Mouse (Mus musculus) left cerebral cortex, adult 6 months (tissue): ENCODE measurements around the gene Gipc3. TPM values are rescaled to one million over a fixed set of nuclear protein-coding genes. Genes with fewer than 3 reads are reported as not detected.

ENCODE experiments used
- long read RNA-seq, 2 experiments: library from polyadenylated mRNA; unstranded; transcript quantifications; one replicate each; pipeline ENCODE4 v2.0.0; 2019 to 2020
- polyA plus RNA-seq: library from polyadenylated mRNA; unstranded; fragments of <200 nt; fragmentation: Nextera tagmentation; gene quantifications from 2 replicates; pipeline ENCODE4 v1.2.3, GENCODE M21; 2021

Gipc3 gene
- 0.44 and 0.73 TPM in 2 replicates for polyA plus RNA-seq
- long read RNA-seq, experiment 1, partial matches to known transcripts: 0 of 1 reads
- long read RNA-seq, experiment 1, other reads (novel, unspliced or antisense): 0 of 1 reads
- long read RNA-seq, experiment 2: 0 reads

DNA sequence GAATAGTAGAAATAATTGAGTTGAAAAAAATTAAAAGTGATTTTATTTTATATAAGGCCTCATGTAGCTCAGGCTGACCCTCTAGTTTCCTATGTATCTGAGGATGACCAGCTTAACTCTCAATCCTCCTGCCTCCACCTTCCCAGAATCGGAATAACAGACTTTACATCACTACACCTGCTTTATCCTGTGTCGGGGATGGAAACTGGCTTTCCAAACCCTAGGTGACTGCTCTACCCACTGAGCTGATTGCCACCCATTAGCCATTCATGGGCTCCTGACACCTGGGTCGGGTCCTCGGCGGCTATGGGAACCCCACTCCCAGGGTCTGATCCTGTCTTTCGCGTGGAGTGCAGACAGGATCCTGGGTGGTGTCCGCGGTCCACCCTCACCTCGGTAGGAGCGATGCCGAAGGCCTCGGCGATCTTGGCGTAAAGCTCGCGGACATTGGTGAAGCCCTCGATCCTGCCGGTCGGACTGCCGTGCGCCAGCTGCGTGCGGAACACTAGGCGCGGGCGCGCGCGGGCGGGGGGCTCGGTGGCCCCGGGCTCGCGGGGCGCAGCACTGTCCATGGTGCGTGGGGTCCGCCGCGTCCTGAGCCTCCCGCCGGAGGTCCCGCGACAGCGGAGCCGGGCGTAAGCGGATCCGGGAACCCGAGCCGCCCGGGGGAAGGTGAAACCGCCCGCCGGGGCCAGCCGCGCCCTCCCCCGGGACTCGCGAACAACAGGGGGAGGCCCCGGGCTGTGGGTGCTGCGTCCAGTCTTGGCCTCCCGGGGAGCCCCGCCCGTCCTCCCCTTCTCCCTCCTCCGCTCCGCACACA lies at the start of gene Gipc3:
TSS of gene Gipc3 (minus strand) at position 581 of the 820 bp plus-strand sequence.

DNA sequence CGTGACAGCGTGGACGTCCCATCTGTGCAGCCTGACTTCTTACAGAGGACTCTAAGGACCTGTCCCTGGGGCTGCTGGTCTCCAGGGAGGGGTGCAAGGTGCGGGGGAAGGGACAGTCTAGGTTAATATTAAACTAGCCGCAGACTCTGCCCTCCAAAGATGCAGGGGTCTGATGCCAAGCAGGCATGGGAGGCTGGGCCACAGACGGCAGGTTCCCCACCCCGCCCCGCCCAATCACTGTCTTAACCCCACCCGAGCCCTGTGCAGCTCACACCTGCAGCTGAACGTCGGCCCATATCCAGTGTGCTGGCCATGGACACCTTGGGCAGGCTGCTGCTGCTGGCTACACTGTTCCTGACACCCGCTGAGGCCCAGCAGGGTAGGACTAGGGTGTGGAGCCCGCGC lies 49.7 kb upstream of the Gipc3 start, which contains the start of gene Smim24:
TSS of gene Smim24 (plus strand) at position 271 of the 405 bp plus-strand sequence.

DNA sequence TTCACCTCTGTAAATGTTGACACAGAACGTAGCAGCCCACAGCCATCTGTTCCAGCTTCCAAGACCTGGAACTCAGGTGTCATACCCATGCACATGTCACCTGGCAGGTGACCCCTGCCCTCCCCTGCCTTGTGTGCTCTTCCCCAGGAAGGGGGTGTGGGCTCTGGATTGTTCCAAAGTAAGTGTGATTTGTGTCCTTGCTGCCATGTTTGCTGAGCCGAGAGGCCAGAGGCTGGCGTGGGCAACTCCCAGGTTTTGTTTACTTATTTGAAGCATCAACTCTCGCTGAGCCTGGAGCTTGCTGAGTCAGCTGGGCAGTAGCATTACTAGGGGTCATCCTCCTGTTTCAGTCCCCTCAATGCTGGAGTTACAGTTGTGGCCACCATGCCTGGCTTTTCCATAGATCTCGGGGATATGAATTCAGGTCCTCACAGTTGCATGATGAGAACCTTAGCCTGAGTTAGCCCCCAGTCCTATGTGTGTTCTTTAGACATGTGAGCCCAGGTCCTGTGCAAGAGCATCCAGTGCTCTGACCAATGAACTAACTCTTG lies 45.5 kb upstream of the Gipc3 start, which contains the start of gene Gm48552:
TSS of gene Gm48552 (plus strand) at position 501 of the 551 bp plus-strand sequence.

DNA sequence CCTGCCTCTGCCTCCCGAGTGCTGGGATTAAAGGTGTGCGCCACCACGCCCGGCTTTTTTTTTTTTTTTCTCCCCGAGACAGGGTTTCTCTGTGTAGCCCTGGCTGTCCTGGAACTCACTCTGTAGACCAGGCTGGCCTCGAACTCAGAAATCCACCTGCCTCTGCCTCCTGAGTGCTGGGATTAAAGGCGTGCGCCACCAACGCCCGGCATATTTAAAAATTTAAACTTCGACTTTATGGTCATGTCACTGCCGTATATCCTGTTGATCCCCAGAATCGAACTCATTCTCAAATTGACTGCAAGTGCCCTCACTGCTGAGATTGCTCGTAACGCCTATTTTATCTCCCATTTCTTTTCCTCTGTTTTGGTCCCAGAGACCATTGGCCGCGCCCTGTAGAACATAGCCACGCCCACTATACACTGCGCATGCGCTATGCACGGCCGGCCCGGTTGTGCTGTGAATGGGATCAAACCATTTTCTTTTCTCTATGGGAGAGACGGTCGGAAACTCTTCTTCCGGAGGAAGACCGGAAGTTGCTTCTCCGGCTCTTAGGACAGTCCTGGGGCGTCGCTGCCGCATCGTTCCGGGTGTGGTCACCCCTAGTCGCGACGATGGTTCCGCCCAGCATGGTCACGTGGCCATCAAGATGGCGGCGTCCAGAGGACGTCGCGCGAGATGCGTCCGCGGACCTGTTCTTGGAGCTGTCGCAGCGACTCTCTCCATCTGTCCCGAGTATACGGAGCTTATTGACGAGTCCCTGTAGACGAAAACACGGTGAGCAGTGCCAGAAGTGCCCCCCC lies 40.9 kb upstream of the Gipc3 start, which contains the start of the genes Dohh and Gm48551:
TSS of gene Dohh (plus strand) at position 627 of the 803 bp plus-strand sequence.
TSS of gene Gm48551 (plus strand) at position 665 of the 803 bp plus-strand sequence.

DNA sequence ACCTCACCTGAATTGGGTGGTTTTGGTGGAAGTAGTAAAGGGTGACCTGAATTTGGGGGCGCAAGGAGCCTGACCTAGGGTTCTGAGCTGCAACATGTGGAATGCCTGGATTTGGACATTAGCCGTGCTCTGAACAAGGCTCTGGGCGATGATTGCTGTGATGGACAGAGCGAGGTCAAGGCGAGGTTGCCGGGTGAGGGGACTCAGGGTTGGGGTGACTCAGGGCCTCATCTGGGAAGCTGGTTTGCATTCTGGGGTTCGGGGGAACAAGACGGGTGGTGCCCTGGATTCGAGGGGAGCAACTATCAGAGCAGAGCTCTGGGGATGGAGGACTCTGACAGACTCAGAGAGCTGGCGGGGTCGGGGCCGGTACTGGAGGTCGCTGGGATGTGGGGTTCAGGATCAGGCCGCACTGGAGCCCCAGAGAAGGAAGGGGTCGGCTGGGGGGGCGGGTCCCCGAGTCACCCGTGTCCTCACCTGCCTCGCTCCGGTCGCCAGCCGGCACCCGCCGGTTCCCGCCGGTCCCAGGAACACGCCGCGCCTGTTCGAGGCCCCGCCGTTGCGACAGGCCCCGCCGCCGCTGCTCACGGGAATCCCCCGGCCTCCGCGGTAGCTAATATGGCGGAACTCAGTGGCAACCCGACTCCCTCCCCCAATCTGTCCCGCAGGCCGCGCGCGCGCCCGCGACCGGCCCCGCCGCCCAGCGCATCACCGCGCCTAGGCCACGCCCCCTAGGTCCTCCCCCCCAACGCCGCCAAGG lies 34.9 kb upstream of the Gipc3 start, which contains the start of gene Fzr1:
TSS of gene Fzr1 (minus strand) at position 724 of the 760 bp plus-strand sequence.

DNA sequence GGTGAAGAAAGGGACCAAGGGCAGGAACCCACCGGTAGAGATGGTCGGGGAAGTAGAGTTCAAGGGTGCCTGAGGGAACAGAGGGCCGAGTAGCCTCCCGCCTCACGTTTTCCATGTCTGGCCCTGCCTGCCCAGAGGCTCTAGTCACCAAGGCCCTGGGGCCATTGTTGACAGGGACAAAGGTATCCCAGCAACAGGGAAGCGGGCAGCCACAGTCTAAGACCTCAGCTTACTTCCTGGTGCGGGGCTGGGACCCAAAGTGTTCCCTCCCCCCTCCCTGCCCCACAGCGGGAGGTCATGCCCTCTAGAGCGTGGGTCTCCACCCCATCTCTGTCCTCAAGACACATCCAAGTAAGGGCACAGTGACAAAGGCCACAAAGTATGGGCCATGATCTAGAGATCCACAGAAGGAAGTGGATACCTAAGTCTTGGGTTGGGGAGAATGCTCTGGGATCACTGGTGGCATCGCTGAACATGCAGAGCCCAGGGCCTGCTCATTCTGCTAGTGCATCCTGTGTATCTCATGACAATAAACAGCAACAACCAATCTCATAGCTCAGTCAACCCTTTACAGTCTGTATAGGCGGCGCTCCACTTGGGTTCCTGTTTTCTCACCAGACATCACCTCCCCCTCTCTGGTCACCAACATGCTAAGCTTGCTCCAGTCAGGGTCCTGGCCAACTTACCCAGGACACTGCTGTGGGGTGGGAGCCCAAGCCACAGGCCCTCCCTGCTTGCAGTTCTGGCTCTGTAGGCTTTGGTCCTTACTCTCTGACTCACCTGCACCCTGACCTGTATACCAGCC lies 22.8 kb upstream of the Gipc3 start, which contains the start of gene 4930404N11Rik:
TSS of gene 4930404N11Rik (minus strand) at position 145 of the 805 bp plus-strand sequence.

DNA sequence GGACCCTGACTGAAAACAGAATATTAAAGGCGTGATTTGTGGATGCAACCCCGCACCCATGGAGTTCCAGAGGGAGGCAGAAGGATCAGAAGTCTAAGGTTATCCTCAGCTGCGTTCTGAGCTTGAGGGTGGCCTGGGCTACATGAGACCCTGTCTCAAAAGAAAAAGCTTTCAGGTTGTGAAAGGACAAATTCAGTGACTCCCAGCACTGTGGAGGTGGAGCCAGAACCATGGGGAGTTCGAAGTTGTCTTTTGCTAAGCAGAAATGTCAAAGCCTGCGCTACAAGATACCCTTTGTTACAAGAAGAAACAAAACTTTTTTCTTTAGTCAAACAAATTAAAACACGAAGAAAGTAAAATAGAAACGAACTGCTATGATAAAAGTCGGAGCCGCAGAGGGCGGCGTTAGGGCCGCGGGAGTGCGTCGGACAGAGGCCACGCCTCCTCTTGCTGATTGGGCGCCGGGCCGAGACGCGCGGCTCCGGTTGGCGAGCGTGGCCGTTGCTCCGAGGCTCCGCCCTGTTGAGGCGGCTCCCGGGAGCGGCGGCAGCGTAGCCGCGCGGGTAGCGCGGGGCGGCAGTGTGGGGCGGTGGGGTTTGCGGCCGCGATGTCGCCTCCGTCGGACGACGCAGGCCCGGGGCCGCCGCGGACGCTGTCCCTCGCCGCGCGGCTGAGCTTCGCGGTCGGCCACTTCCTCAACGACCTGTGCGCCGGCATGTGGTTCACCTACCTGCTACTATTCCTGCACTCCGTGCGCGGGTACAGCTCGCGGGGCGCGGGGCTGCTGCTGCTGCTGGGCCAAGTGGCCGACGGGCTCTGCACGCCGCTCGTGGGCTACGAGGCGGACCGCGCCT lies 14.2 kb upstream of the Gipc3 start, which contains the start of gene Mfsd12:
TSS of gene Mfsd12 (plus strand) at position 501 of the 854 bp plus-strand sequence.

DNA sequence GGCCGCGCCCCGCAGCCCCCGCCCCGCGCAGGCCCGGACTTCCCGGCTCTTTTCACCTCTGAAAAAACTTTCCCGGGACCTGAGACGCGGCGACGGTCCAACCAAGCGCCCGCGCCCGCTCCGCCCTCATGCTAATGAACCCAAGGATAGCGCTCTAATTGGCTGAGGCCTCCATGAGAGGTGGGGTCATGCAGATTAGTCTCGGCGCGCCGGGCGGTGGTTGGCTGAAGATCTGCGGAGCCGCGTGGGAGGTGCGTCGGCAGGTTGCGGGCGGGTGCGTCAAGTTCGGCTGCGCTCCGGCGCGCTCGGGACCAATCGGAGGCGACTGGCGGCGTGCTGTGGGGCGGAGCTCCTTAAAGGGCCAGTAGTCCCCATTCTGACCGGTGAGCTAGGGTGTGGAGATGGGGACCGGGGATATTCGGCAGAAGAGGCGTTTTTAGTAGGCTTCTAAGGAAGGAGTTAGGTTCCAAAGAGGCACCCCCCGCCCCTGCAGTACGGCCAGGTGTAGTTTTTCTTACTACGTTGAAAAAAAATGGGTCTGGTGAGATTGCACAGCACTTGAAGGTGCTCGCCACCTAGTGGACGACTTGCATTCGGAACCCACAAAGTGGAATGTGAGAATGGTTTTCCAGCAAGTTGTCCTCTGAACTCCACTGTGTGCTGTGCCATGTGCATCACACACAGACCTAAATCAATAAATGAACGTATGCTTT lies 7.4 kb upstream of the Gipc3 start, which contains the start of gene Hmg20b:
TSS of gene Hmg20b (minus strand) at position 130 of the 713 bp plus-strand sequence.

DNA sequence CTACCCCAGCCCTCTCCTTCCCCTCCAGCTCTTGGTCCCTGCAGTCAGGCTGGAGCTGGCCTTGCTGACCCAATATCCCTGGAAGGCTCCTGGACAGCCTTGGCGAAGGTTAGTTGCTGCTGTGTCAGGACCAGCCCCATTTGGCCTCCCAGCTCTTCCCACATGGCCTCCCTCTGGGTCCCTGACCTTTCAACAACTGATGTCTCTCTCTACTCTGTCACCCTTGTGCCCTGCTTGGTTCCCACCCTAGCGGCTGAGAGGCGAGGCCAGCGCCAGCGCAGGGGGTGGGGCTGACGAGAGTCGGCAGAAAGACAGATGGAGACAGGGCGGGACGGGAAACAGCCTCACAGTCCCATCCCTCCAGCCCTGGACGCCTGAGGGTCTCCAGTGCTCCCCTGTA lies 14.7 kb downstream of the Gipc3 start, which contains the start of gene Tbxa2r:
TSS of gene Tbxa2r (plus strand) at position 346 of the 400 bp plus-strand sequence.

DNA sequence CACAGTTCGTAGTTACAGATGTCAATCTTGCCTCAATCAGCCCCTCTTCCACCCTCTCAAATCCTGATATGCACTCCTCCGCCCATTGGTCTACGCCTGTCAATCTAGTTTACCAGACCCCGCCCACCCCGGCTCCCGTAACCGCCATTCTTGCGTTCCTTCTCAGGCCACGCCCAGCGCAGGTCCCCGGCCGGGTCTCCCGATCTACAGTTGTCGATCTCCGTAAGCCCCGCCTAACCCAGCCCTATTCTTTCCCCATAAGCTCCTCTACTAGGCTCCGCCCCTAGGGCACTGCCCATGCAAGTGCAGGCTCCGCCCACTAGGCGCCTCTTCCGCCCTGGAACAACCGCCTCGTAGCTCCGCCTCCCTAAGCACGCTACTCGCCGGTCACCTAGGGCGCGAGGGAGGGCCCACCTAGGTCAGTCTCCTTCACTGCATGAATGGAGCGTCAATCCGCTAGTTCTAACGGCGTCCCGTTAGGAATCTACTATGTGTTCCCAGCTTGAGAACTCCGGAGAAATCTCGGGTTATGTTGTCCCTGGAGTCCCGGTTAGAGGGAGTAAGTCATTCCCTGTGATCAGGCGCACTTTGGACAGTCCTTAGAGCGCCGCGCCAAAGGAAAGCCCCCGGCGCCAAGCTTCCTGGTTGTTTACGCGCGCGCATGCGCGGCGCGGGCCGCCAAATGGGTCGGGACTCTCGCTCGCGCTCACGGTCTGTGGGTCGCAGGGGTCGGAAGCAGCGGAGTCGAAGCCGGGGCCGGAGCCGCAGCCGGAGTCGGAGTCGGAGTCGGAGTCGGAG lies 22.3 kb downstream of the Gipc3 start, which contains the start of gene Cactin:
TSS of gene Cactin (plus strand) at position 554 of the 798 bp plus-strand sequence.

DNA sequence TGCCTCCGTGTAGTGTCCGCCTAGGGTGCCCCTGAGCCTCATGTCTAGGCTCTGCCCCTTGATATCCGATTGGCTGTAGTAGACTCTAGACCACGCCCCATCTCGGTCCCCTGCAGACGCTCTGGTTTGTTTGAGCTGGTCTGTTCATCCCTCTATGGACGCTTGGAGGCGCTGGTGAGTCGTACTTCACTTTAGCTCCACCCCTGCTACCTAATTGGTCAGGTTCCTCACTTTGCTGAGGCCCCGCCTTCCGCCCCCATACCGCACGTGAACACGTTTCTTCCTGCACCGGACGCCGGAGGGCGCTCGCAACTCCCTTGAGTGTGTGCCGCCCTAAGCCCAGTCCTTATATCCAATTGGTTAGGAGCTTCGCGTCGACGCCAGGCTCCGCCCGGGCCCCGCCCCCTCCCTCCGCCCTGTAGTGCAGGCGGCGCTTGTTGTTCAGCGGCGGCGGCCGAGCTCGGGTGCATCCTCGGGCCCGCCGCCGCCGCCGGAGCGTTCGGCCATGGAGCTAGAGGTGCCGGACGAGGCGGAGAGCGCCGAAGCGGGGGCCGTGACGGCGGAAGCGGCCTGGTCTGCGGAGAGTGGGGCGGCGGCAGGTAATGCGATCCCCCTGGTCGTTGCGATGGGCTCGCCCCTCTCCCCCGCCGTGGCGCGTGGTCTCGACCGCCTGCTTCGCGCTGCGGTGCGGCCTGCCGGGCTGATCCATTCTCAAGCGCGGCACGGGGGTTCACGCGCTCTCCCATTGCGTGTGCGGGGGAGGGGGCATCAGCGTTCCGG lies 50.3 kb downstream of the Gipc3 start, which contains the start of gene Pip5k1c:
TSS of gene Pip5k1c (plus strand) at position 410 of the 780 bp plus-strand sequence.

DNA sequence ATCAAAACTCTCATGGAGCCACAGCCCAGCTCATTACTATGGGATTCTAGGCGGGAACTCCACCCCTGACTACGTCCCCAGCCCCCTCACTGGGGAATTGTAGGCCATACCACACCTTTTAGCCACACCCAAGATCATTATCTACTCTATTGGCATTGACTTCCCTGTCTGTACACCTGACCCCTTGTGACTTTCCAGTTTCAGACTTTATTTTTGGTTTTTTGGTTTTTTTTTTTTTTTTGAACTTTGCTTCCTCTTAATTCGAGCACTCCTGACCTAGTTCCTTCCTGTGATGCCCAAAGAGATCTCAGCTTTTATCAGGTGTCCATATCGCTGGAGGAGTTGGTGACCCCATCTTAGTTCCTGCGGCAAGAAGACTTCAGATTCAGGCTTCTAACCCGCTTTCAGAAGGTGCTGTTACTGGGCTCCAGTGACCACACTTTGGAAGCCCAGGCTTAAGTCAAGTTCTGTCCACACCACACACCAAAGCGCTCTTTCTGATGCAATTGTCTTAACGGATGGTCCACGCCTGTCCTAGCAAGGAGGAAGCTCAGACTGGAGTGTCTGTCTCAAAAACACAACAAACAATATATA lies 51.5 kb downstream of the Gipc3 start, which contains the start of gene Tjp3:
TSS of gene Tjp3 (minus strand) at position 71 of the 594 bp plus-strand sequence.

